Mouse (Mus musculus): ENCODE data around the gene BC053393. TPM values are rescaled to one million over a fixed set of nuclear protein-coding genes. Genes with fewer than 3 reads are reported as not detected.
"Not testable (repeated sequence)": the region's sequence is repeated elsewhere in the genome, so short reads cannot be mapped to it uniquely, and the experiment has no call there.

BC053393 gene
- not detected for total RNA-seq (2021)

- intact Hi-C loops (cut with DNase I): no loop called here
- no peak for DNase-seq
Measured at GRCm38 (mm10) chr11:46571327-46571726, at the start of gene BC053393. Gene BC053393, plus strand, starts transcription at chr11:46571536.

- DNase-seq: peak in 1 of 2 experiments; percentile 6
- intact Hi-C loops (cut with DNase I): no loop called here
Measured at GRCm38 (mm10) chr11:46522719-46523118, 48.6 kb upstream of the BC053393 start.

- intact Hi-C loops (cut with DNase I): no loop called here
Measured at GRCm38 (mm10) chr11:46523912-46524311, 47.4 kb upstream of the BC053393 start, which contains the start of gene Gm12169. Gene Gm12169, plus strand, starts transcription at chr11:46524212.

GRCm38 (mm10) chr11:46530149-46530548, 41.2 kb upstream of the BC053393 start:
- no peak for DNase-seq
- intact Hi-C loops (cut with DNase I): no loop called here

More at GRCm38 (mm10) chr11:46523912-46524311, 47.4 kb upstream of the BC053393 start, which contains the start of gene Gm12169:
- no peak for DNase-seq

- intact Hi-C loops (cut with DNase I): no loop called here
- no peak for DNase-seq
Measured at GRCm38 (mm10) chr11:46536978-46537377, 34.4 kb upstream of the BC053393 start.

GRCm38 (mm10) chr11:46543530-46543929, 27.8 kb upstream of the BC053393 start:
- intact Hi-C loops (cut with DNase I): no loop called here
- no peak for DNase-seq

GRCm38 (mm10) chr11:46549721-46550120, 21.6 kb upstream of the BC053393 start:
- no peak for DNase-seq
- intact Hi-C loops (cut with DNase I): no loop called here

GRCm38 (mm10) chr11:46552741-46553140, 18.6 kb upstream of the BC053393 start:
- no peak for DNase-seq
- intact Hi-C loops (cut with DNase I): no loop called here

GRCm38 (mm10) chr11:46561096-46561495, 10.2 kb upstream of the BC053393 start:
- intact Hi-C loops (cut with DNase I): no loop called here
- DNase-seq: no peak

- intact Hi-C loops (cut with DNase I): no loop called here
- DNase-seq: no peak
Measured at GRCm38 (mm10) chr11:46564671-46565070, 6.7 kb upstream of the BC053393 start.

- no peak for DNase-seq
- intact Hi-C loops (cut with DNase I): no loop called here
Measured at GRCm38 (mm10) chr11:46565967-46566366, 5.4 kb upstream of the BC053393 start.

- DNase-seq: no peak
- intact Hi-C loops (cut with DNase I): no loop called here
Measured at GRCm38 (mm10) chr11:46569107-46569506, 2.2 kb upstream of the BC053393 start.

GRCm38 (mm10) chr11:46578771-46579281, 7.5 kb downstream of the BC053393 start:
- DNase-seq: peak; percentile 4 to 6
- intact Hi-C loops (cut with DNase I): no loop called here

- DNase-seq: no peak
- intact Hi-C loops (cut with DNase I): no loop called here
Measured at GRCm38 (mm10) chr11:46580428-46580827, 9.1 kb downstream of the BC053393 start.

GRCm38 (mm10) chr11:46582741-46583140, 11.4 kb downstream of the BC053393 start:
- DNase-seq: no peak
- intact Hi-C loops (cut with DNase I): no loop called here

GRCm38 (mm10) chr11:46592416-46592815, 21.1 kb downstream of the BC053393 start:
- intact Hi-C loops (cut with DNase I): no loop called here
- DNase-seq: no peak

GRCm38 (mm10) chr11:46619929-46620328, 48.6 kb downstream of the BC053393 start:
- intact Hi-C loops (cut with DNase I): no loop called here
- no peak for DNase-seq

- intact Hi-C loops (cut with DNase I): no loop called here
- no peak for DNase-seq
Measured at GRCm38 (mm10) chr11:46620414-46621168, 49.3 kb downstream of the BC053393 start.

GRCm38 (mm10) chr11:46629211-46629795, 58.0 kb downstream of the BC053393 start, which contains the start of gene Dppa1:
Gene Dppa1, minus strand, starts transcription at chr11:46629261.
- intact Hi-C loops (cut with DNase I): loop anchor here (1.0 kb wide), 1 partner anchor 17 kb away; no protein-coding TSS in a partner anchor
- no peak for DNase-seq

- peak; percentile 19 to 41 for DNase-seq
- intact Hi-C loops (cut with DNase I): loop anchor here (5.0 to 10.0 kb wide), 2 partner anchors 189 to 347 kb away; no protein-coding TSS in a partner anchor
Measured at GRCm38 (mm10) chr11:46631635-46632034, 60.3 kb downstream of the BC053393 start.

- intact Hi-C loops (cut with DNase I): loop anchor here (10.0 kb wide), 1 partner anchor 351 kb away; no protein-coding TSS in a partner anchor
- DNase-seq: not testable (repeated sequence)
Measured at GRCm38 (mm10) chr11:46635516-46635915, 64.2 kb downstream of the BC053393 start.

Data from heart, postnatal 10 days (tissue).